Mouse (Mus musculus) midbrain, embryonic 14.5 days (tissue): ENCODE measurements around the gene Enox1. TPM values are rescaled to one million over a fixed set of nuclear protein-coding genes. Genes with fewer than 3 reads are reported as not detected.

Experiments
- ATAC-seq: fragments of 200-750 bp; cut with Nextera tagmentation; 2 replicates; pipeline ENCODE4 v1.8.0; 2017; ENCODE audit warnings: moderate number of reproducible peaks, moderate library complexity; ENCODE audit not compliant: low FRiP score, low TSS enrichment
- DNase-seq: peaks from one replicate; pipeline ENCODE4 v3.0.0-alpha.2; 2015
- H3K27ac ChIP-seq: fragments of 300-500 bp; sonication (generic); replicated peaks from 2 replicates; pipeline ENCODE4 v1.5.1; 2014; ENCODE audit warnings: mild to moderate bottlenecking, low read depth, low read length, moderate library complexity
- H3K27me3 ChIP-seq: fragments of 300-500 bp; sonication (generic); 2 replicates; pipeline ENCODE4 v1.6.1; 2014; ENCODE audit warnings: low read length, control low read depth, mixed read lengths; ENCODE audit not compliant: control insufficient read depth, insufficient read depth
- H3K36me3 ChIP-seq: fragments of 300-500 bp; sonication (generic); 2 replicates; pipeline ENCODE4 v1.6.1; 2014; ENCODE audit warnings: low read length, control low read depth; ENCODE audit not compliant: control insufficient read depth, insufficient read depth
- H3K4me1 ChIP-seq: fragments of 300-500 bp; sonication (generic); 2 replicates; pipeline ENCODE4 v1.6.1; 2014; ENCODE audit warnings: mild to moderate bottlenecking, antibody characterized with exemption, low read length, control low read depth; ENCODE audit not compliant: control insufficient read depth, insufficient read depth
- H3K4me2 ChIP-seq: fragments of 300-500 bp; sonication (generic); 2 replicates; pipeline ENCODE4 v1.6.1; 2014; ENCODE audit warnings: mild to moderate bottlenecking, low read length, moderate library complexity
- H3K4me3 ChIP-seq: fragments of 300-500 bp; sonication (generic); replicated peaks from 2 replicates; pipeline ENCODE4 v1.5.1; 2014; ENCODE audit warnings: low read depth, low read length
- H3K9ac ChIP-seq: fragments of 300-500 bp; sonication (generic); replicated peaks from 2 replicates; pipeline ENCODE4 v1.6.1; 2014; ENCODE audit warnings: mild to moderate bottlenecking, low read length, moderate library complexity
- H3K9me3 ChIP-seq: fragments of 300-500 bp; sonication (generic); 2 replicates; pipeline ENCODE4 v1.6.1; 2016; ENCODE audit warnings: low read length, control low read depth, mixed read lengths; ENCODE audit not compliant: control insufficient read depth
- WGBS: fragments of 180-500 bp; shearing (Covaris S2); extraction: QIAGEN DNeasy Blood & Tissue Kit; methylation state at CpG from one replicate; pipeline ENCODE4 v1.1.7; 2014; 5-methylcytosine and 5-hydroxymethylcytosine counted together
- polyA plus RNA-seq: library from polyadenylated mRNA; unstranded; fragments of >200 nt; fragmentation: Nextera tagmentation; extraction: Ambion mirVana; gene quantifications from 2 replicates; pipeline ENCODE4 v1.2.1, GENCODE M21; 2014

The Enox1 gene
- polyA plus RNA-seq, 1 experiment from 2014 or later: 39.5 TPM

DNA sequence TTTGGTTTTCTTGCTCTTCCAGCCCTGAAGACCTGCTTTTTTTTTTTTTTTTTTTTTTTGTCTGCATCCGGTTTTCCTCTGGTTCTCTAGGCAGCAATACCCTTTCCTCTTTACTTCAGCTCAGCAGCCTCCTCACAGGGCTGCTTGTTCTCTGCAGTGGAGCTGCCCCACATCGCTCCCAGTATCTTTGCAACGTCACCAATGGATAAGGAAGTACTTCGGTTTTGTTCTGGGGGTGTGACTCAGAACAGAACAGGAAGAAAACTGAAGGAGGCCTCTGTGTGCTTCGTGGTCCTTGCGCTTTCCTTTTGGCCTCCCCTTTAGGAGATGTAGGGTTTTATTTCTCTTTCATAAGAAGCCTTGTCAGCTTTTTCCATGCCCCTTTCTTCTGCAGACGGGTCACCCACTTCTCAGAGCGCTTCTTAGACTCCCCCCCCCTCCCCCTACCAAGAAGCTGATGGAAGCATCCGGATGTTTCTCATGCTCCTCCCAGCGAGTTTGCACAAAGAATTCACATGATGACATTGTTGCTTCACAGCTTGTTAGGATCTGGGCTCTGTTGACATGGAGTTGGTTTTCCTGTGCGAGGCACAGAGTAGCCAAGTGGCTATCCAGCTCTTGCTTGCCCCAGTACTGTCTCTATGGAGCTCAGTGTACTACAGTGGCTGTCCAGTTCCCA, 187.2 kb downstream of the Enox1 start:
- Histone ChIP-seq H3K9ac (no peak overlapping the region), H3K36me3 (no peaks in the 10 kb centered on the region), H3K9me3 (no peaks in the 10 kb centered on the region), H3K27ac (no peak overlapping the region), H3K4me3 (no peak overlapping the region), H3K4me2 (no peak overlapping the region), H3K4me1 (no peaks in the 10 kb centered on the region), H3K27me3 (no peaks in the 10 kb centered on the region)
- ATAC-seq (no peak), DNase-seq (no peak)
- WGBS: 70% methylated on average over 11 of the region's 11 CpGs

GRCm38 (mm10) chr14:77346296-77346695, 189.7 kb downstream of the Enox1 start:
- no peak for DNase-seq
- no peak overlapping the region for H3K4me2 ChIP-seq
- H3K27ac ChIP-seq: no peak overlapping the region
- H3K27me3 ChIP-seq: no peaks in the 10 kb centered on the region
- H3K36me3 ChIP-seq: no peaks in the 10 kb centered on the region
- WGBS: 94% methylated on average over 3 of the region's 3 CpGs
- no peaks in the 10 kb centered on the region for H3K9me3 ChIP-seq
- H3K9ac ChIP-seq: no peak overlapping the region
- H3K4me1 ChIP-seq: 0 out of 2 replicates have a peak, but pooled peaks cover 4% of the 10 kb centered on the region
- ATAC-seq: no peak
- no peak overlapping the region for H3K4me3 ChIP-seq

DNA sequence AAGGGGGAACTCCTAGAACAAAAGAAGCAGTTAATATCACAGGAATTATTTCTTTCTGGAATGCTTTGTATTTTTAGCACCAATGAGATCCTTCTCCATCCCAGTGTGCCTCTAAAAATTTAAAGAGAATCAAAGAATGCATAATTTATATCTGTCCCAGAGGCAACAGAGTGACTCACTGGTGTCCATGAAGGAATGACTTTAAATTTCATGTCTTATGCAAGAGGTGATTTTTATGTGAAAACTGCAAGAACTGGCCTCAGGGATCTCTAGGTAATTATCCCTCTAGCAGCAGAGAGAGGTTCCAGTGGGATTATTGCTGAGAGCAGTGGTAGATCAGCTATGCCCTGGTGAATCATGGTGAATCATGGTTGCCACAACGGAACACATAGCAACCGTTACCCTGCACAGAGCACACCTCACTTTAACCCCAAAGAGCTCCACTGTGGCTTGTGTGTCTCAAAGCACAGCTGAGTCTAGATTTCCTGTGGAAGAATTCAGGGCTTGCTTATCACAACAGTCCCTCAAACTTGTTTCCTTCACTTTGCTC, 195.3 kb downstream of the Enox1 start:
- Histone ChIP-seq H3K9me3 (no peaks in the 10 kb centered on the region), H3K27me3 (no peaks in the 10 kb centered on the region), H3K9ac (no peak overlapping the region), H3K27ac (0 out of 2 replicates have a peak overlapping the region, but pooled peaks have one; percentile 8), H3K36me3 (no peaks in the 10 kb centered on the region), H3K4me3 (no peak overlapping the region), H3K4me2 (no peak overlapping the region), H3K4me1 (0 out of 2 replicates have a peak, but pooled peaks cover 4% of the 10 kb centered on the region)
- no peak for ATAC-seq
- WGBS: 47% methylated on average over 2 of the region's 2 CpGs
- DNase-seq: peak; percentile 37

- WGBS: 83% methylated on average over 4 of the region's 4 CpGs
- ATAC-seq (no peak), DNase-seq (no peak)
- Histone ChIP-seq H3K4me2 (no peak overlapping the region), H3K27me3 (no peaks in the 10 kb centered on the region), H3K4me3 (no peak overlapping the region), H3K9ac (no peak overlapping the region), H3K9me3 (no peaks in the 10 kb centered on the region), H3K36me3 (no peaks in the 10 kb centered on the region), H3K27ac (no peak overlapping the region), H3K4me1 (no peaks in the 10 kb centered on the region)
These were observed 206.1 kb downstream of the Enox1 start for GRCm38 (mm10) chr14:77362662-77363061.

- ATAC-seq: no peak
These were observed 211.8 kb downstream of the Enox1 start for GRCm38 (mm10) chr14:77368411-77368810.

DNA sequence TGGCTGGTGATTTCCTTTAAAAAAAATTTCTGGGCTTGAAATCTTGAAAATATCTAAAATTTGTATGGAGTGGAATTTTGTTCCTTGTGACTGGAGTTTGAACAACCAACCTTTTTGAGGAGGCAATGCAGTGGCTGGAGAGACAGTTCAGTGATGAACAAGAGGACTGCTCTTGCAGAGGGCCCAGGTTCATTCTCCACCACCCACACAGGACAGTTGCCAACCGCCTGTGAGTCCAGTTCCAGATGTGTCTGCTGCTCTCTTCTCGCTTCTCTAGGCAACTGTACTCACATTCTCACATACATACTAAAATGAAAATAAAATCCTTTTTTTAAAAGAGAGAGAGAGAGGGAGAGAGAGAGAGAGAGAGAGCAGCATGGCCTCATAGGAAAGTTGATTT, 212.5 kb downstream of the Enox1 start:
- no peak overlapping the region for H3K4me2 ChIP-seq
- ATAC-seq (no peak), DNase-seq (no peak)
- 84% methylated on average over 2 of the region's 2 CpGs for WGBS
- H3K36me3 ChIP-seq: no peaks in the 10 kb centered on the region
- H3K9ac ChIP-seq: no peak overlapping the region
- H3K27ac ChIP-seq: no peak overlapping the region
- H3K9me3 ChIP-seq: no peaks in the 10 kb centered on the region
- H3K4me1 ChIP-seq: no peaks in the 10 kb centered on the region
- no peak overlapping the region for H3K4me3 ChIP-seq
- no peaks in the 10 kb centered on the region for H3K27me3 ChIP-seq

More at GRCm38 (mm10) chr14:77368411-77368810, 211.8 kb downstream of the Enox1 start:
- H3K4me1 ChIP-seq: no peaks in the 10 kb centered on the region
- no peaks in the 10 kb centered on the region for H3K9me3 ChIP-seq
- H3K4me2 ChIP-seq: no peak overlapping the region
- no peak overlapping the region for H3K27ac ChIP-seq
- 82% methylated on average over 8 of the region's 8 CpGs for WGBS
- no peak overlapping the region for H3K4me3 ChIP-seq
- no peaks in the 10 kb centered on the region for H3K36me3 ChIP-seq
- no peak overlapping the region for H3K9ac ChIP-seq
- DNase-seq: no peak
- no peaks in the 10 kb centered on the region for H3K27me3 ChIP-seq

GRCm38 (mm10) chr14:77370521-77370920, 214.0 kb downstream of the Enox1 start:
- Histone ChIP-seq H3K4me3 (no peak overlapping the region), H3K9me3 (no peaks in the 10 kb centered on the region), H3K4me2 (no peak overlapping the region), H3K4me1 (no peaks in the 10 kb centered on the region), H3K36me3 (no peaks in the 10 kb centered on the region), H3K27ac (no peak overlapping the region), H3K9ac (no peak overlapping the region), H3K27me3 (no peaks in the 10 kb centered on the region)
- DNase-seq (no peak), ATAC-seq (no peak)
- 86% methylated on average over 3 of the region's 3 CpGs for WGBS

- no peaks in the 10 kb centered on the region for H3K27me3 ChIP-seq
- no peaks in the 10 kb centered on the region for H3K36me3 ChIP-seq
- ATAC-seq (no peak), DNase-seq (no peak)
- H3K4me3 ChIP-seq: no peak overlapping the region
- WGBS: 61% methylated on average over 5 of the region's 5 CpGs
- H3K27ac ChIP-seq: no peak overlapping the region
- H3K9ac ChIP-seq: no peak overlapping the region
- H3K4me1 ChIP-seq: peaks cover 5% of the 10 kb centered on the region
- no peak overlapping the region for H3K4me2 ChIP-seq
- no peaks in the 10 kb centered on the region for H3K9me3 ChIP-seq
These were observed 215.4 kb downstream of the Enox1 start for GRCm38 (mm10) chr14:77371977-77372376.

DNA sequence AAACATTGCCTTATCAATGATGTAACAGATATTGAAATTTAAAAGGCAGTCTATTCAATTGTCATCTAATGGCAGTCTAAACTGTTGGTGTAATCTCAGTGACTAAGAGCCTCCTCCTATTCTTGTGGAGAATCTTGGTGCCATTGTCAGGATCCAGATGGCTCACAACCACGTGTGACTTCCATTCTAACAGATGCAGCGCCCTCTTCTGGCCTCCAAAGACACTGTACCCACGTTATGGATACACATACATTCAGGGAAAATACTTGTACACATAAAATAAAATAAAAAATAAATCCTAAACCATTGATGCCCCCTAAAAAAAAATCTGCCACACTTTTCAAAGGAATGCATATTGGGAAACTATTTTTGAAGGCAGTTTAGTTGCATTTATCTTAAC, 216.6 kb downstream of the Enox1 start:
- Histone ChIP-seq H3K4me1 (peaks cover 15% of the 10 kb centered on the region), H3K36me3 (no peaks in the 10 kb centered on the region), H3K4me3 (no peak overlapping the region), H3K27me3 (no peaks in the 10 kb centered on the region), H3K27ac (no peak overlapping the region), H3K9ac (no peak overlapping the region), H3K9me3 (no peaks in the 10 kb centered on the region), H3K4me2 (no peak overlapping the region)
- ATAC-seq (no peak), DNase-seq (no peak)
- 72% methylated on average over 3 of the region's 3 CpGs for WGBS
